Mouse (Mus musculus): ENCODE data around the gene Grik4.

DNA sequence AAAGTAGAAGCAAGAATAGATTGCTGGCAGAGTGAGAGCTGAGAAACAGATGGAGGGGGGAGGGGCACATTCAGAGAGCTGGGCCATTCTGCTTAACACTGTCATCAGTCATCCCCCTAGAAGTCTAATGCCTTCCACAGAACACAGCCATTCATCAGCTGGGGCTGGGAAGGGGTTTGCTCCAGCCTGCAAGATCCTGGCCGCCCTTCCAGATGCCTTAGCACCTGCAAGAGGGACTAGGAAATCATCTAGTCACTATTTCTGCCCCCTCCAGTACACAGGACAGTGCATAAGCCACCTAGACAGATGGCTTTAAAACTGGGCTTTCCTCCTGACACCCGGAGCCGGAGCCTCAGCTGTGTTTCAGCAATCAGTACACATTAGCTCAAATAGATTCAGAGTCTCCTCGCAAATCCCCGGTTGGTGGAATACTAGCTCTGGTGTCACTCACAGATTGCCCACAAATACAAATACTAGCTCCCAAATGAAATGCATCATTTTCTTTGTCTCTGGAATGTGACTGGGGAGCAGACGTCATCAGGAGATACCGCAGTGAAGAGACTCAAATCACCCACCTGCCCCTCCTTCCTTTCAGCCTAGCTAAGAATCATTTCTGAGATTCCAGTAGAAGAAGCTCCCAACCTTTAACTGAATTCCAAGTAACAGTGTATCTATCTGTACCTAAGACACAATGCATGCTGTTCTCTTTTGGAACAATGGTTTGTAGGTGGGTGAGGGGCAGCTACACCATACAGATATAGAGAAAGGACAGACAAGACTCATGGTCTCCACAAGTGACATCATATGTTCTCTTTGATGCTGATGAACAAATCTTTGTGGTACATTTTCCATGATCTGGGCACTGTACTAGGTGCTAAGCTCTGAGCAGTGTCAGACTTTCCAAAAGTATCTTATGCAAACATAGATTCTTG lies 413.8 kb downstream of the Grik4 start:
- no peak for TF ChIP-seq CTCF (IDR thresholded peaks at IDR 0.05; ENCODE audit: extremely low read depth, insufficient read length, insufficient replicate concordance, low read depth, low read length)
- no peak for TF ChIP-seq POLR2A (IDR thresholded peaks at IDR 0.05; ENCODE audit: low read depth, low read length)
